Mouse (Mus musculus) testis, adult 2 months (tissue): Measurements from ENCODE around the gene Krtap6-1. TPM values are rescaled to one million over a fixed set of nuclear protein-coding genes. Genes with fewer than 3 reads are reported as not detected.
"Not testable (repeated sequence)": the region's sequence is repeated elsewhere in the genome, so short reads cannot be mapped to it uniquely, and the experiment has no call there.

Source experiments
- H3K27ac ChIP-seq: fragments of 200-500 bp; 2 replicates; pipeline ENCODE4 v1.5.1; 2012; ENCODE audit warnings: low read depth, low read length; ENCODE audit not compliant: control insufficient read depth, insufficient read depth
- H3K27me3 ChIP-seq: fragments of 200-500 bp; 2 replicates; pipeline ENCODE4 v1.6.1; 2012; ENCODE audit warnings: mild to moderate bottlenecking, low read length, moderate library complexity; ENCODE audit not compliant: control insufficient read depth, insufficient read depth
- H3K36me3 ChIP-seq: fragments of 200-500 bp; 2 replicates; pipeline ENCODE4 v1.6.1; 2012; ENCODE audit warnings: mild to moderate bottlenecking, low read length; ENCODE audit not compliant: control insufficient read depth, insufficient read depth
- H3K4me1 ChIP-seq: fragments of 200-500 bp; 2 replicates; pipeline ENCODE4 v1.6.1; 2012; ENCODE audit warnings: low read length; ENCODE audit not compliant: control insufficient read depth, insufficient read depth
- H3K4me3 ChIP-seq: fragments of 200-500 bp; 2 replicates; pipeline ENCODE4 v1.5.1; 2012; ENCODE audit warnings: low read depth, mild to moderate bottlenecking, low read length, moderate library complexity, mixed read lengths; ENCODE audit not compliant: control insufficient read depth
- CTCF ChIP-seq: fragments of 200-500 bp; IDR thresholded peaks from 2 replicates; pipeline ENCODE4 v1.5.1; 2012; ENCODE audit warnings: low read depth, mild to moderate bottlenecking, inconsistent platforms, low read length, moderate library complexity; ENCODE audit not compliant: control insufficient read depth, insufficient read depth, insufficient replicate concordance
- POLR2A ChIP-seq: fragments of 200-500 bp; IDR thresholded peaks from 2 replicates; pipeline ENCODE4 v1.6.1; 2012; ENCODE audit warnings: low read depth, mild to moderate bottlenecking, inconsistent platforms, low read length, moderate library complexity; ENCODE audit not compliant: control insufficient read depth
- polyA plus RNA-seq: library from polyadenylated mRNA; depleted of rRNA; stranded (reverse); fragments of >200 nt; gene quantifications from 2 replicates; pipeline ENCODE4 v1.2.3, GENCODE M21; 2012; rRNA removed

The Krtap6-1 gene
- polyA plus RNA-seq, result not detected in 2 replicates

DNA sequence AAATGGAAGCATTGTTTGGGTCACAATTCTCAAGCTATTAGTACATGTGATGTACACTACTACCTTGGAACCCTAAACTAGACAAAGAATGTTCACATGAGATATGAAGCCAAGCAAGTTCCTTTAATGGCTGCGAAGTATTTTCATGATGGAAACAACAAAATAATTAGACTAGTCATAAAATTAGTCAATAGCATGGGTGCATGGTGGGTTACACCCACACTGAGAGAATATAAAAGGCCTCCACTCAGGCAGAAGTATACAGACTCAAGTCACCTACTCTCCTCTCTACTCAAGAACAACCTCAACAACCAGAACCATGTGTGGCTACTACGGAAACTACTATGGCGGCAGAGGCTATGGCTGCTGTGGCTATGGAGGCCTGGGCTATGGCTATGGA lies at the start of gene Krtap6-1:
Krtap6-1 (plus strand) TSS at position 301 of the 400 bp plus-strand sequence.
- H3K4me3 ChIP-seq, H3K27me3 ChIP-seq, H3K27ac ChIP-seq, H3K4me1 ChIP-seq, H3K36me3 ChIP-seq: not testable (repeated sequence)

- Histone ChIP-seq H3K4me3 (no peak within 1 kb of the TSS), H3K4me1 (no peaks in the 10 kb centered on the region), H3K36me3 (no peaks in the 10 kb centered on the region), H3K27ac (no peak within 1 kb of the TSS), H3K27me3 (no peaks in the 10 kb centered on the region)
- TF ChIP-seq POLR2A (no peak), CTCF (no peak)
Measured at GRCm38 (mm10) chr16:89010659-89011058, 20.8 kb upstream of the Krtap6-1 start, which contains the start of gene Krtap22-2. TSS of gene Krtap22-2 (minus strand) at chr16:89010759.

DNA sequence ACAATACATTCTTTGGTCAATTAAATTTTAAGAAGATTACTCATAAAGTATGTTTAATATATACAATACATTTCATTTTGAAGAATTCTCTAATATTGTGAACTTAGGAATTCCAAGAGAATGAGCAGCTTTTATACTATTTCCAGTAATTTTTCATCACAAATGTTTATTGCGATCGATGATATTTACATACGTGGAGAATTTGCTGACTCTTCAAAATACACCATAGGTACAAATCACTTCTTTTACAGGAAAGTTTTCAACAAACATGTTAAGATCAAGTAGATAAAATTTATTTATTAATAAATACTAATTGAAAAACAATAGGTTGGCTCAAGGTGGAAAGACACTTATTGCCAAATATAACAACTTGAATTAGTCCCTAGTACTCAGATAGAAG lies 17.5 kb upstream of the Krtap6-1 start:
- no peak overlapping the region for H3K27ac ChIP-seq
- TF ChIP-seq POLR2A (no peak), CTCF (no peak)
- no peaks in the 10 kb centered on the region for H3K4me1 ChIP-seq
- no peaks in the 10 kb centered on the region for H3K27me3 ChIP-seq
- H3K4me3 ChIP-seq, result no peak overlapping the region
- no peaks in the 10 kb centered on the region for H3K36me3 ChIP-seq

GRCm38 (mm10) chr16:89014984-89015383 lies 16.5 kb upstream of the Krtap6-1 start, which contains the start of gene Gm10229:
TSS of gene Gm10229 (plus strand) at chr16:89015284.
- H3K27ac ChIP-seq, H3K4me1 ChIP-seq, H3K4me3 ChIP-seq, H3K27me3 ChIP-seq, H3K36me3 ChIP-seq: not testable (repeated sequence)

DNA sequence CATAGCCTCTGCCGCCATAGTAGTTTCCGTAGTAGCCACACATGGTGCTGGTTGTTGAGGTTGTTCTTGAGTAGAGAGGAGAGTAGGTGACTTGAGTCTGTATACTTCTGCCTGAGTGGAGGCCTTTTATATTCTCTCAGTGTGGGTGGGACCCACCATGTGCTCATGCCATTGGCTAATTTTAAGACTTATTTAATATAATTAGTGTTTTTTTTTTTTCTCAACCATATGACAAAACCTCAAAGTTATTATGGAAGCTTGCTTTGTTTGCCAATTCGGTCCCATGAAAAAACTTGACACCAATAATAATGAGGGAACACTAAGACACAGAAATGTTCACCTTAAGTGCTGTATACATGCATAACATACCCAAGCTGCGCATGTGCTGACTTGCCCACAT lies 9.9 kb downstream of the Krtap6-1 start, which contains the start of gene Gm10228:
Gm10228 (minus strand) TSS at position 101 of the 400 bp plus-strand sequence.
- not testable (repeated sequence) for H3K4me3 ChIP-seq, H3K4me1 ChIP-seq, H3K27ac ChIP-seq

GRCm38 (mm10) chr16:89047783-89048182 lies 16.3 kb downstream of the Krtap6-1 start, which contains the start of gene Krtap6-5:
TSS of gene Krtap6-5 (minus strand) at chr16:89047883.
- Histone ChIP-seq H3K4me1 (no peaks in the 10 kb centered on the region), H3K27ac (no peak within 1 kb of the TSS), H3K4me3 (no peak within 1 kb of the TSS), H3K27me3 (no peaks in the 10 kb centered on the region), H3K36me3 (no peaks in the 10 kb centered on the region)
- no peak for TF ChIP-seq POLR2A

More for the DNA sequence above, 9.9 kb downstream of the Krtap6-1 start, which contains the start of gene Gm10228:
- H3K27me3 ChIP-seq, H3K36me3 ChIP-seq: not testable (repeated sequence)

DNA sequence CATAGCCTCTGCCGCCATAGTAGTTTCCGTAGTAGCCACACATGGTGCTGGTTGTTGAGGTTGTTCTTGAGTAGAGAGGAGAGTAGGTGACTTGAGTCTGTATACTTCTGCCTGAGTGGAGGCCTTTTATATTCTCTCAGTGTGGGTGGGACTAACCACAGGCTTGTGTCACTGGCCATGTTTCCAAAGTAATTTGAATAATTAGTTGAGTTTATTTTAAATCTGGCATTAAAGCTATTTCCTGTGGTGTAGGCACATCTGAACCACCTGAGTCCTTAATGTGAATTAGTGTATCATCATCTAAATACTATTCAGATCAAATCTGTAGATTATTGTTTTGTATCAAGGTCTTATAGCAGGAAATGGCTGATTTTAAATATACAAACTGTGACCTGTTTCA lies 32.4 kb downstream of the Krtap6-1 start, which contains the start of gene 1110025L11Rik:
1110025L11Rik (minus strand) TSS at position 101 of the 400 bp plus-strand sequence.
- H3K36me3 ChIP-seq, H3K4me1 ChIP-seq, H3K27ac ChIP-seq, H3K4me3 ChIP-seq, H3K27me3 ChIP-seq: not testable (repeated sequence)

- H3K4me3 ChIP-seq, H3K4me1 ChIP-seq, H3K27me3 ChIP-seq, H3K36me3 ChIP-seq, H3K27ac ChIP-seq: not testable (repeated sequence)
Measured at GRCm38 (mm10) chr16:89071041-89071440, 39.5 kb downstream of the Krtap6-1 start.

Other genes with a start within 250 kb of the Krtap6-1 start
- gene Gm20741, start 219.5 kb upstream of the Krtap6-1 start, polyA plus RNA-seq, result not detected in 2 replicates
- not detected in 2 replicates for gene Krtap15, start 211.5 kb upstream of the Krtap6-1 start, polyA plus RNA-seq
- gene Krtap14, start 205.6 kb upstream of the Krtap6-1 start, polyA plus RNA-seq, result not detected in 2 replicates
- gene Krtap19-1, start 162.3 kb upstream of the Krtap6-1 start, polyA plus RNA-seq, result not detected in 2 replicates
- not detected in 2 replicates for gene Krtap19-2, start 157.4 kb upstream of the Krtap6-1 start, polyA plus RNA-seq
- gene Krtap19-3, start 153.7 kb upstream of the Krtap6-1 start, polyA plus RNA-seq, result not detected in 2 replicates
- gene Krtap19-4, start 146.6 kb upstream of the Krtap6-1 start, polyA plus RNA-seq, result not detected in 2 replicates
- gene Krtap19-5, start 135.2 kb upstream of the Krtap6-1 start, polyA plus RNA-seq, result not detected in 2 replicates
- not detected in 2 replicates for gene Krtap19-9b, start 99.4 kb upstream of the Krtap6-1 start, polyA plus RNA-seq
- gene Krtap16-3, start 68.8 kb upstream of the Krtap6-1 start, polyA plus RNA-seq, result not detected in 2 replicates
- not detected in 2 replicates for gene Krtap22-2, start 20.9 kb upstream of the Krtap6-1 start, polyA plus RNA-seq
- not detected in 2 replicates for gene Gm10229, start 16.4 kb upstream of the Krtap6-1 start, polyA plus RNA-seq
- not detected in 2 replicates for gene Gm10228, start 9.8 kb downstream of the Krtap6-1 start, polyA plus RNA-seq
- not detected in 2 replicates for gene Krtap6-5, start 16.2 kb downstream of the Krtap6-1 start, polyA plus RNA-seq
- gene 1110025L11Rik, start 32.3 kb downstream of the Krtap6-1 start, polyA plus RNA-seq, result 0.99 and 1.1 TPM in 2 replicates
- gene Krtap6-3, start 52.3 kb downstream of the Krtap6-1 start, polyA plus RNA-seq, result not detected in 2 replicates
- gene Gm6358, start 109.2 kb downstream of the Krtap6-1 start, polyA plus RNA-seq, result not detected in 2 replicates
- gene Gm10061, start 119.4 kb downstream of the Krtap6-1 start, polyA plus RNA-seq, result not detected in 2 replicates
- gene Gm9789, start 126.3 kb downstream of the Krtap6-1 start, polyA plus RNA-seq, result 8.4 and 15.0 TPM in 2 replicates
- gene Gm7735, start 137.8 kb downstream of the Krtap6-1 start, polyA plus RNA-seq, result not detected in 2 replicates
- not detected in 2 replicates for gene 1110057P08Rik, start 143.0 kb downstream of the Krtap6-1 start, polyA plus RNA-seq
- not detected in 2 replicates for gene Krtap20-2, start 174.2 kb downstream of the Krtap6-1 start, polyA plus RNA-seq